Mouse (Mus musculus) spleen, adult 2 months (tissue): ENCODE results near the gene Gm20518.

Source experiments
- CTCF ChIP-seq: fragments of 200-500 bp; IDR thresholded peaks from 2 replicates; pipeline ENCODE4 v1.5.1; 2011; ENCODE audit warnings: mild to moderate bottlenecking, inconsistent platforms; ENCODE audit not compliant: insufficient read depth, insufficient read length, insufficient replicate concordance; ENCODE audit errors: extremely low read depth
- POLR2A ChIP-seq: fragments of 200-500 bp; IDR thresholded peaks from 2 replicates; pipeline ENCODE4 v1.6.1; 2011; ENCODE audit warnings: low read depth, low read length, inconsistent platforms

GRCm38 (mm10) chr16:17833681-17834399 lies 57.6 kb downstream of the Gm20518 start:
- no peak for TF ChIP-seq CTCF
- TF ChIP-seq POLR2A = no peak
